Mouse (Mus musculus) cerebellum, postnatal 36 days (tissue): Measurements from ENCODE around the gene Epas1.
A peak's percentile ranks its signal among the peaks of the same experiment; 100 is the strongest.

Experiments used
- DNase-seq, 2 experiments: peaks; one replicate each; pipeline ENCODE4 v3.0.0; 2021 to 2022; ENCODE audit warnings: mixed read lengths in 2 of 2

Gene Epas1

GRCm38 (mm10) chr17:86830893-86831292 lies 77.4 kb downstream of the Epas1 start:
- no peak for DNase-seq

GRCm38 (mm10) chr17:86832562-86833327 lies 79.2 kb downstream of the Epas1 start:
- DNase-seq: peak; percentile 27 to 30

GRCm38 (mm10) chr17:86833945-86834344 lies 80.4 kb downstream of the Epas1 start:
- no peak for DNase-seq

- no peak for DNase-seq
Measured at GRCm38 (mm10) chr17:86839308-86839707, 85.8 kb downstream of the Epas1 start.

GRCm38 (mm10) chr17:86850700-86851337 lies 97.3 kb downstream of the Epas1 start:
- no peak for DNase-seq

- DNase-seq: no peak
Measured at GRCm38 (mm10) chr17:86851782-86852181, 98.3 kb downstream of the Epas1 start.

GRCm38 (mm10) chr17:86852591-86853031 lies 99.1 kb downstream of the Epas1 start:
- DNase-seq: no peak

GRCm38 (mm10) chr17:86870586-86870985 lies 117.1 kb downstream of the Epas1 start:
- DNase-seq: no peak

GRCm38 (mm10) chr17:86872643-86873042 lies 119.1 kb downstream of the Epas1 start:
- no peak for DNase-seq

GRCm38 (mm10) chr17:86876940-86877339 lies 123.4 kb downstream of the Epas1 start:
- no peak for DNase-seq

- no peak for DNase-seq
Measured at GRCm38 (mm10) chr17:86877747-86878146, 124.2 kb downstream of the Epas1 start.

- DNase-seq: no peak
Measured at GRCm38 (mm10) chr17:86880056-86880455, 126.6 kb downstream of the Epas1 start.

GRCm38 (mm10) chr17:86880461-86881044 lies 127.1 kb downstream of the Epas1 start:
- DNase-seq: no peak
